Mouse (Mus musculus) limb, embryonic 11.5 days (tissue): Measurements from ENCODE around the gene Sfta2. TPM values are rescaled to one million over a fixed set of nuclear protein-coding genes. Genes with fewer than 3 reads are reported as not detected.

Experiments
- ATAC-seq: fragments of 200-750 bp; cut with Nextera tagmentation; 2 replicates; pipeline ENCODE4 v1.8.0; 2017; ENCODE audit warnings: low read depth; ENCODE audit not compliant: insufficient number of reproducible peaks, low FRiP score, low TSS enrichment
- DNase-seq: peaks from one replicate; pipeline ENCODE4 v3.0.0-alpha.2; 2015; ENCODE audit warnings: low spot score
- H3K27ac ChIP-seq: fragments of 300-500 bp; sonication (generic); replicated peaks from 2 replicates; pipeline ENCODE4 v1.5.1; 2014; ENCODE audit warnings: low read depth, mild to moderate bottlenecking, low read length
- H3K27me3 ChIP-seq: fragments of 300-500 bp; sonication (generic); 2 replicates; pipeline ENCODE4 v1.6.1; 2014; ENCODE audit warnings: mild to moderate bottlenecking, low read length, mixed read lengths; ENCODE audit not compliant: control insufficient read depth, insufficient read depth
- H3K36me3 ChIP-seq: fragments of 300-500 bp; sonication (generic); 2 replicates; pipeline ENCODE4 v1.6.1; 2014; ENCODE audit warnings: mild to moderate bottlenecking, low read length, moderate library complexity, mixed read lengths; ENCODE audit not compliant: control insufficient read depth, insufficient read depth
- H3K4me1 ChIP-seq: fragments of 300-500 bp; sonication (generic); 2 replicates; pipeline ENCODE4 v1.6.1; 2014; ENCODE audit warnings: low read length, mixed read lengths; ENCODE audit not compliant: control insufficient read depth, insufficient read depth
- H3K4me2 ChIP-seq: fragments of 300-500 bp; sonication (generic); 2 replicates; pipeline ENCODE4 v1.6.1; 2014; ENCODE audit warnings: low read depth, mild to moderate bottlenecking, moderate library complexity; ENCODE audit not compliant: severe bottlenecking
- H3K4me3 ChIP-seq: fragments of 300-500 bp; sonication (generic); 2 replicates; pipeline ENCODE4 v1.5.1; 2014; ENCODE audit warnings: low read depth, low read length
- H3K9ac ChIP-seq: fragments of 300-500 bp; sonication (generic); 2 replicates; pipeline ENCODE4 v1.6.1; 2014; ENCODE audit warnings: mild to moderate bottlenecking, low read length
- H3K9me3 ChIP-seq: fragments of 300-500 bp; sonication (generic); 2 replicates; pipeline ENCODE4 v1.6.1; 2016; ENCODE audit warnings: low read length; ENCODE audit not compliant: control insufficient read depth
- WGBS: fragments of 180-500 bp; shearing (Covaris S2); extraction: QIAGEN DNeasy Blood & Tissue Kit; methylation state at CpG from one replicate; pipeline ENCODE4 v1.1.7; 2014; 5-methylcytosine and 5-hydroxymethylcytosine counted together
- polyA plus RNA-seq: library from polyadenylated mRNA; unstranded; fragments of >200 nt; fragmentation: Nextera tagmentation; extraction: Ambion mirVana; gene quantifications from 2 replicates; pipeline ENCODE4 v1.2.1, GENCODE M21; 2014

The Sfta2 gene
- polyA plus RNA-seq, 1 experiment from 2014 or later: not detected

DNA sequence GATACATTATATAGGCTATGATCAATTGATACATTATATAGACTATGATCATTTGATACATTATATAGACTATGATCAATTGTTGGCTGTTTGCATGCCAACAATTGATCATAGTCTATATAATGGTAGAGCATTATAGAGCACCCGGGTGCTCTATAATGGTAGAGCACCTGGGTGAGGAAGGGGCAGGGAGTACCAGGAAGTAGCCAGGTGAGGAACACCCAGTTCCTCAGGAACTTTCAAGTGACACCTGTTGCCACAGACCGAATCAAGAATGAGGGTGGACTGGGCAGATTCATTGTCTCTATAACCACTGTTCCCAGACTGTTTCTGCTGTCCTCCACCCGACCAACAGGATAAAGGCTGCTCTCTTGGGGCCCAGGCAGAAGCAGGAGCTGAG lies 34.2 kb upstream of the Sfta2 start, which contains the start of gene 2300002M23Rik:
2300002M23Rik (plus strand) TSS at position 301 of the 400 bp plus-strand sequence.
- DNase-seq: no peak
- Histone ChIP-seq H3K36me3 (no peaks in the 10 kb centered on the region), H3K27me3 (peaks cover 18% of the 10 kb centered on the region), H3K9ac (no peak within 1 kb of the TSS), H3K9me3 (no peaks in the 10 kb centered on the region; the same call in 1 of the 2 replicates), H3K4me3 (no peak within 1 kb of the TSS), H3K4me1 (no peaks in the 10 kb centered on the region), H3K4me2 (no peak within 1 kb of the TSS), H3K27ac (no peak within 1 kb of the TSS)
- no peak for ATAC-seq
- 55% methylated on average over 3 of the region's 3 CpGs for WGBS

DNA sequence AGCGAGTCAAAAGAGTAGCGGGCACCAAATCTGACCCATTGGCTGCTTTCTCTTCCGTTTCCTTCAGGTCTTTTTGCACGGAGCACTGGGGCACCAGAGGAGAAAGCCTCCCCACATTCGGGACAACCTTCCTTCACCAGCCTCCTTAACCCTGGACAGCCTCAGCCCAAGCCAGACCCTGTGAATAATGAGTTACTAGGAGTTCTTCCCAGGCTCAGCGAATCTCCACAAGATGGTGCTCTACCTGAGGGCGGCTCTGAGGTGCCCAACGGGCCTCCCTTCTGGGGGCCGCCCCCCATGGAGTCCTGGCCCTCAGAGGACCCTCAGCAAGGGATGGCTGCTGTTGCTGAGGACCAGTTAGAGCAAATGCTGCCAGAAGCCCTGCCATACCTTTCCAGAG lies 33.6 kb upstream of the Sfta2 start:
- H3K36me3 ChIP-seq: no peaks in the 10 kb centered on the region
- no peak overlapping the region for H3K9ac ChIP-seq
- peaks cover 18% of the 10 kb centered on the region for H3K27me3 ChIP-seq
- WGBS: 18% methylated on average over 9 of the region's 9 CpGs
- H3K9me3 ChIP-seq: no peaks in the 10 kb centered on the region
- ATAC-seq (no peak), DNase-seq (no peak)
- no peak overlapping the region for H3K4me2 ChIP-seq
- H3K27ac ChIP-seq: no peak overlapping the region
- no peaks in the 10 kb centered on the region for H3K4me1 ChIP-seq
- H3K4me3 ChIP-seq: no peak overlapping the region

DNA sequence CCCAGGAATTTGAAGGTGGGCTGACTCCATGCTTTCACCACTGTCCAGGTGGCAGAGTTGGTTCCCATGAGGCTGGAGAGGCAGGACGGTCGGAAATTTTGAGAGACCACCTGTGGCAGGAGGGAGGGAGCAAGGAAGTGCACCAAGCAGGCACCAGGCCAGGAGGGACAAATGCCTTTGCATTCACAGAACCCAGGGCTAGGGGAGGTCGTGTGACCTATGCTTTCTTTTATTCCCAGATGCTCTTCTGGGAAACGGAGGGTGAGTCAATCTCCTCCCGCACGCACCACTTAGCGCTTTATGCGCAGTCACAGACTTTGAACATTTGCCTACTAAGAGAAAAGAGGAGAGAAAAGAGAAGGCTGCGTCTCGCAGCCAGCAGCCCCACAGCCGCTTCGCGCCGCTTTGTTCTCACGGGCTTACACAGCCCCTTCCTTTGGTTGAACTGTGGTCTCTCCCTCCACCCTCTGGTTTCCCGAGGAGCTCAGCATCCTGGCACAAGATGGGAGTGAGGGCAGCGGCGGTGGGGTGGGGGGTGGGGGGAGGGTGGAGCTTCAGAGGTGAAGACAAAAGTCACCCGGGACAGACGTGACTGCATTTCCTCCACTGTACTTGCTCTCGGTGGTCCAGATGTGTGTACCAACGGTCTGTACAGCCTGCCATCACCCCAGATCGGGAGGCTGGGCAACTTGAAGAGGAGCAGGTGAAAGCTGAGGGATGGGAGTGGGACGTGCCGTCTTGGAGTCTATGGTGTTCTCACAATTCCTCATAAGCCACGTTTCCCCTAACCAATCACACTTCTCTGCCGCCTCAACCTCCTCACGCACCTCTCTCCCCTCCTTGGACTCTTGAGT lies 32.0 kb upstream of the Sfta2 start:
- WGBS: 2% methylated on average over 28 of the region's 28 CpGs
- H3K27ac ChIP-seq: no peak overlapping the region

DNA sequence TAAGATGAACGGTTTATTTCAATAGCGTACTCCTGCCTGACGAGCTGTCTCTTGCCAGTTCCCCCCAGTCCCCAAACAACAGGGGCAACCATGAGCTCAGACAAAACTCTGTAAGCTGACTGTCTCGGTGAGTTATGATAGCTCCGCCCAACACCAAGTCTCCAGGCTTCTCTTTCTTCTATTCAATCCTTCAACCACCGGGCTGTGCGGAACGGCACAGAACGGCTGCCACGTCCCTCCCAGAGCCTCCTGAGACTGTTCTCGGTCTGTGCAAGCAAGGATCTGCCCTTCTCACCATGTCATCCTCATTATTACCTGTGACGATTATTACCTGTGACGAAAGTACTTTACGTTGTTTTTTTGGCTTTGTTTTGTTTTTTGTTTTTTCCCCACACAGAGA lies 30.5 kb upstream of the Sfta2 start:
- DNase-seq (no peak), ATAC-seq (no peak)
- 84% methylated on average over 14 of the region's 14 CpGs for WGBS
- Histone ChIP-seq H3K36me3 (no peaks in the 10 kb centered on the region), H3K27ac (no peak overlapping the region), H3K4me1 (no peaks in the 10 kb centered on the region), H3K9ac (no peak overlapping the region), H3K27me3 (peaks cover 21% of the 10 kb centered on the region), H3K4me2 (no peak overlapping the region), H3K9me3 (no peaks in the 10 kb centered on the region), H3K4me3 (no peak overlapping the region)

More for the DNA sequence above, 32.0 kb upstream of the Sfta2 start:
- H3K4me3 ChIP-seq: peak overlapping the region; percentile 16
- DNase-seq (peak; percentile 36), ATAC-seq (no peak)
- H3K27me3 ChIP-seq: peaks cover 18% of the 10 kb centered on the region
- no peaks in the 10 kb centered on the region for H3K9me3 ChIP-seq
- no peaks in the 10 kb centered on the region for H3K36me3 ChIP-seq
- H3K4me1 ChIP-seq: no peaks in the 10 kb centered on the region
- peak overlapping the region; percentile 3; the same call in 1 of the 2 replicates for H3K9ac ChIP-seq
- peak overlapping the region; percentile 36 for H3K4me2 ChIP-seq

DNA sequence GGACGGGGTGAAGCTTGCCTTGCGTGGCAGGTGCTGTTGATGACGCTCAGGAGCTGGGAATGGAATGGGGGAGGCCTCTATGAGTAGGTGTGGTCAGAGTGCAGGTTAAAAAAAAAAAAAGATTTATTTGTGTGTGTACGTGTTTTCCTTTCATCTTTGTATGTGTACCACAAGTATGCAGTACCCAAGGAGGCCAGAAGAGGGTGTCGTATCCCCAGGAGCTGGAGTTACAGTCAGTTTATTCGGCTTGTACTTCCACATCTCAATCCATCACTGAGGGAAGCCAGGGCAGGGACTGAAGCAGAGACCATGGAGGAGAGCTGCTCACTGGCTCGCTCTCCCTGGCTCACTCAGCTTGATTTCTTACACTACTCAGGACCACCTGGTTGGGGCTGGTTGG lies 29.9 kb upstream of the Sfta2 start:
- Histone ChIP-seq H3K4me3 (no peak overlapping the region), H3K27ac (no peak overlapping the region), H3K9ac (no peak overlapping the region), H3K4me1 (no peaks in the 10 kb centered on the region), H3K36me3 (no peaks in the 10 kb centered on the region), H3K27me3 (peaks cover 21% of the 10 kb centered on the region), H3K4me2 (no peak overlapping the region), H3K9me3 (no peaks in the 10 kb centered on the region)
- DNase-seq (no peak), ATAC-seq (no peak)
- WGBS: 95% methylated on average over 7 of the region's 7 CpGs

DNA sequence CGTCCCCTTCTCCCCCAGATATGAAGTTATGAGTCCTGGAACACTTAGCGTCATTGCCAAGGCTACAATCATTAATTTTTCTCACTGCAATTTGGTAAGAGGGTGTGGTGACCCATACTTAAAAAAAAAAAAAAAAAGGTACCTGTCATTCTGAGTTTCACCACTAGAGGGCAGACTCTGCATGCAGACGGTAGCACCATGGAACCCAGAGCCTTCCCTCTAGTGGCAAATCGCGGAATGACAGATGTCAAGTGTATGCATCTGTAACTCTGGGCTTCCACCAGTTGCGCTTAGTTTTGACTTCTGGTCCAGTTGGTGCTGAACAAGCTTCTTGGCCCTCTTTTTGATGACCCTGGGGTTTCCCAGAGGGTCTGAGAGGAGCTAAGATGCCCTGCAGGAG lies 23.1 kb upstream of the Sfta2 start:
- 18% methylated on average over 6 of the region's 6 CpGs for WGBS
- Histone ChIP-seq H3K4me3 (no peak overlapping the region), H3K4me2 (no peak overlapping the region), H3K27me3 (0 out of 2 replicates have a peak, but pooled peaks cover 4% of the 10 kb centered on the region), H3K9me3 (no peaks in the 10 kb centered on the region), H3K36me3 (no peaks in the 10 kb centered on the region), H3K4me1 (no peaks in the 10 kb centered on the region), H3K9ac (no peak overlapping the region), H3K27ac (no peak overlapping the region)
- no peak for ATAC-seq
- DNase-seq: peak; percentile 92

DNA sequence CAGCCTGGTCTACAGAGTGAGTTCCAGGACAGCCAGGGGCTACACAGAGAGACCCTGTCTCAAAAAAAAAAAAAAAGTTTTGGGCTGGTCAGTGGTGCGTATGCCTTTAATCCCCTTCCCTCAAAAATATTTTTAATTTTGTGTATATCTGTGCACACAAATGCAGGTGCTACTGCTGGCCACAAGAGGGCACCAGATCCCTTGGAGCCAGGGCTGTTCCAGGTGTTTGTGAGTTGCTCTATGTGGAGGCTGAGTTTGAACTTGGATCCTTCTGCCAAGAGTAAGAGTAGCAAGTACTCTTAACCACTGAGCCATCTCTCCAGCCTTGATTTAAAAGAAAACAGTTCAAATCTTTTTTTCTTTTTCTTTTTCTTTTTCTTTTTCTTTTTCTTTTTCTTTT lies 18.4 kb upstream of the Sfta2 start:
- 83% methylated on average over 1 of the region's 1 CpGs for WGBS
- no peak for ATAC-seq

DNA sequence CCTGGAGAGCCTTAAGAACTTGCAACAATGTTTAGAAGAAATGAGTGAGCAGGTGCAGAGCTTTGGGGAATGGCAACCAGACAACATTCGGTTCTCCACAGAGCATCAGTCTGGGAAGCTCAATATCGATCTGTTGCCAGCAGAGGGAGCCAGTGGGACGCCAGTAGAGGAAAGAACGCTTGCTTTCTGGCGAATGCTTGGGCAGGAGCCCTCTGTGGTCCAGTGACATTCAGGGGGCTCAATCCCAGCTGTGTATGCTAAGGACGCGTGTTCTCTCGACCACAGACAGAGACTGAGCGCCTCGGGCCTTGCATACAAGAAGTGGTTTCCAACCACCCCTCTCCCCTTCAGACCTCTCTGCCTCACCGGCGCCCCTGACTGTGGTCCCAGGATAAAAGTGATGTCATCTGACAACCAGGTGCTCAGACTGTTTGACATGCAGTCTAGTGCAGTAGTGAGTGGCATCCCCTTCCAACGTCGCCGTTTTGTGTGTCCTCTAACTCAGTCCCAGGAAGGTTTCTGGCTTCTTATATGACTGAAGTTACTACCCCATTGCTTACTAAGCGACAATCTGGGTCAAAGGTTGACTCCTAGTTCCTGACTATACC lies 16.9 kb upstream of the Sfta2 start:
- H3K9me3 ChIP-seq: no peaks in the 10 kb centered on the region
- H3K27ac ChIP-seq: no peak overlapping the region
- H3K4me3 ChIP-seq: no peak overlapping the region
- no peaks in the 10 kb centered on the region for H3K4me1 ChIP-seq
- H3K9ac ChIP-seq: no peak overlapping the region
- 0 out of 2 replicates have a peak overlapping the region, but pooled peaks have one; percentile 15 for H3K4me2 ChIP-seq
- H3K27me3 ChIP-seq: no peaks in the 10 kb centered on the region
- H3K36me3 ChIP-seq: no peaks in the 10 kb centered on the region
- WGBS: 18% methylated on average over 16 of the region's 16 CpGs
- ATAC-seq: no peak
- DNase-seq: peak; percentile 85

More for the DNA sequence above, 18.4 kb upstream of the Sfta2 start:
- Histone ChIP-seq H3K4me3 (no peak overlapping the region), H3K27ac (no peak overlapping the region), H3K36me3 (no peaks in the 10 kb centered on the region), H3K27me3 (no peaks in the 10 kb centered on the region), H3K4me1 (no peaks in the 10 kb centered on the region), H3K4me2 (no peak overlapping the region), H3K9me3 (no peaks in the 10 kb centered on the region), H3K9ac (no peak overlapping the region)
- no peak for DNase-seq
